Mouse (Mus musculus): ENCODE measurements at regions not wholly inside any gene's neighbourhood (a gene's known extent, or its start where the extent isn't known, plus 50 kb on each side); places are given as distances from the start of the nearest gene placed in this dataset.

- DNase-seq: no peak
Observed at GRCm38 (mm10) chr2:138640654-138641053, 384.3 kb downstream of the Btbd3 start.

GRCm38 (mm10) chr2:138641335-138641734 is 385.0 kb downstream of the Btbd3 start:
- no peak for DNase-seq

- no peak for DNase-seq
Observed at GRCm38 (mm10) chr2:138648616-138649015, 392.3 kb downstream of the Btbd3 start.

DNA sequence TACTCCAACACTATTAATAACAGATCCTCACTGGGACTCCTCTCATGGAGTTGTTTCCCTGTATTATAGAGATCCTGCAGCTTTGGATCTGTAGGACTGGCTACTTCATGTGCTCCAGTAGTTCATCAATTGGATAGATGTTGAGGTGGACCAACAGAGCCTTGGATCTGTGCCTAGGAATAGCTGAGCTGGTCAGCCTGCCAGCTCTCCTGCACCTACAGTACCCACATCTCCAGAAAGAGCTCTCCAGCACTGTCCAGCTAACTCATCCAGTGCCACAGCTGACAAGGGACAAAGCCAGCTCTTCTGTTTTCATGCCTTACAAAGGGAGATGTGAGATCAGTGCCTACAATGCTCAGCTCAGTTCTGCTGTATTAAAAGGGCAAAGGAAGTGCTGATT is 403.0 kb downstream of the Btbd3 start:
- no peak for DNase-seq

DNA sequence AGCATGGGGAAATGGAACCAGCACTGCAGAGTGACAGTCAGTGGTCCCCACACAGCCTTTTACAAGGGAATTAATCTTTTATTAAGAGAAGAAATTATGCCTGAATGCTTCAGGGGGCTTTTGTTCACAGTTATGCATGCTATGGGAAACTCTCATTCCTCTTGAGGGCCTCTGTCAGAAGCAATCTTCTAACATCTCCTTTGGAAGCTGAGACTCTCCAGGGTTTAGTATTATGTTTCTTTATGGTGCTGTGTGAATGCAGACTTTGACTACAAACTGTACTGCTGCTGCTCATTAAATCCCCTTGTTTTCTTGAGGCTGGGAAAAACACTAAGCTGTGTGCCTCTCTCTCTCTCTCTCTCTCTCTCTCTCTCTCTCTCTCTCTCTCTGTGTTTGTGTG is 413.9 kb downstream of the Btbd3 start:
- DNase-seq: no peak

GRCm38 (mm10) chr2:138674801-138675200 is 418.4 kb downstream of the Btbd3 start:
- DNase-seq: no peak

GRCm38 (mm10) chr2:138675229-138676065 is 419.1 kb downstream of the Btbd3 start:
- DNase-seq: no peak

DNA sequence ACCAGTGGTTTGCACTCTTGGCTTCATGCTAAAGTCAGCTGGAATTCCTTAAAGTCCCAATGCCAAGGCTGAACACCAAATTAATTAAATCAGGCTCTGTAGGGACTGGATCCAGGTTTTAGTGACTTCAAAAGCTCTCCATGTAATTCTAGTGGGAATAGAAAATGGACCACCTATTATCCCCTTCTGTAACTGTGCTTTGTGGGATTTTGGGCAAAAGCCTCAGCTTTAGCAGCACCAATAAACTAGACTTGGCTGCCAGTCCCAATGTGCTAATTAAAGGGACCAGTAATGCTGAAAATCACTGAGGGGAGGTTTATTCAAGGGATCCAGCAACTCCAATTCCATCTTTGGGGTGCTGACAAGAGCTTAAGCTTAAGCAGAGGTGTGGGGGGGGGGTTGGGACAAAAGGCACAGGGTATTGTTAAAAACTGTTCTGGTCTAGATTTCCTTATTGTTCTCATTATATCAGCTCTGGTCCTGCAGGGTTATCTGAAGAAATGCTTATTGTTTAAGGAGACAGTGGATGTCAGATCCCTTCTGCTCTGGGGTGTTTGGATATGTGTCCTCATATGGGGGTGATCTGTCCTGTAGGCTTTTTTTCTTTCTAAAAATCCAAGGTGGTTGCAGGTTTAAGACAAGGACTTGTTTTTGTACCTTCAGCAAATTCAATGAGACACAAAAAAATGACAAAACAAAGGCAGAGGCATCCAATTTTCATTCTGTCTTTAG is 431.9 kb downstream of the Btbd3 start:
- DNase-seq: no peak

DNA sequence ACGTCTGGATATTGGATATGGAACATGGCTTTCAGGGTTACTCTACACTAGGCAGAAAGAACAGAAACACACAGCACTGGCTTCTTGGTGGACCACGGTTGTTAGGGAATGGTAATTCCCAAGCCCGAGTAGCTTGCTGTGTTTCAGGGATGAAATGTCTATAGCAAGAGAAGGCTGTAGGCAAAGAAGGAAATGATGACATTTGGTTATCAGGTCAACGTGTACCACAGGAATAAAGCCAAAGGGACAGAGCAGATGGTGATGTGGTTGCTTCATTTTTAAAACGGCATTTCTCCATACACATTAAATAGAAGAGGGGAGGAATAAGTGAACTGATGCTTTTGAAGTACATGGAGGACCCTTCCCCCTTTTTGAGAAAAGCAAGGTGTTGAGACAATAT is 433.1 kb downstream of the Btbd3 start:
- DNase-seq: no peak

GRCm38 (mm10) chr2:138702783-138703182 is 446.4 kb downstream of the Btbd3 start:
- DNase-seq: no peak

DNA sequence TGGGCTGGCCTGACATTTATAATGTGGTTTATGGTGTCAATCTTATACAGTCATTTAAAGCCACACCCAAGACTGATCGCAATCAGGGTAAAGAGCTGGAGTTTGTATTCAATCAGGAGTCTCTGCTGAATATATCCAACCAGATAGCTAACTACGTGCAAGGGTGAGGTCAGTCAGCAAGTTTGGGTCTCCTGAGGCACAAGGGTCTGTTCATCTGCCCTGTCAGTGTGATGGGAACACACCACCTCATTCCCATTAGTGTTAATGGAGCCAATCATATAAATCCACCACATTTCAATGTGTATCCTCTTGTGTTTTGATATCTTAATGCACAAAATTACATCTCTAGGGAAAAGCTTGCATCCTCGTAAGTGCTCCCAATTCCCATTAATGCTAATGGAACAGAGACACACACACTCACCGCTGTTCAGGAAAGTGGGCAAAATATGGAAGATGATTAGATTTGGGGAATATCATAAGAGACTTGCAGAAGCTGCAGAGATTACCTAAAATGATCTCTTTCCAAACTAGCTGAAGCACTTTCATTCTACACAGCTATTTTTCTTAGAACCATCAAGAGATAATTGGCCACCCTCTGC is 447.7 kb downstream of the Btbd3 start:
- DNase-seq: no peak

DNA sequence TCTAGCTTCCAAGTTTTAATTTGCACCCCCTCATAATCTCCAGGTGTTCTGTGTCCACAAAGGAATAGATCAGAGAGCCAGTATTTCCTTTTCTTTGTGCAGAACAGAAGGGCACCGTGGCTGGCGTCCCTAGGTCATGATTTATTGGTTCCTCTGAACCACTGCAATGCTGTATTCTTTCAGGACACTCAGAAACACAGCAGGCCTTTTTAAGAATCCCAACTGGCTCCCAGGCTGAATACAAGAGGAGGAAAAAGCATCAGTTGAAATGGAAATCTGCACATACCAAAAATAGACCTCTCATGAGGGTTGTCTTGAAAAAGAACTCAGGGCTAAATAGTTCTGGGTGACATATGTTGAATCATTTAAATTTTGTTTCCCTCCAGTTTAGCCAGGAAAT is 452.4 kb downstream of the Btbd3 start:
- DNase-seq: peak; percentile 10

DNA sequence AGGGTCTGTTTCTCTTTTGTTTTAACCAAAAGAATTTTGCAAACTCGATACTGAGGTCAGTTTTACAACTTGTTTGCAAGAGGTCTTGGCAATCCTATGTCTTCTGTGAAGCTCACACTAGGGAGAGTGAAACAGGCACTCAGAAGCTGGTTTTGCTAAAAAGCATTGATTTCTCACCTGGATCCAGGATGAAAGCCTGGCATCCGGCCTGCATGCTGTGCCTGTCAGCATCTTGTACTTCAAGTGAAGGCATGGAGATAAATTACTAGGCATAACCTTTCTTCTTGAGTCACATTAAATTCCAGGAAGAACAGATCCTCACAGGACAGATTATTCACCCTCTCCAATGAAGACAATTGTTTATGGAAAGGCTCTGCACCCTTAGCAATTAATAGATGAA is 477.5 kb downstream of the Btbd3 start:
- no peak for DNase-seq

DNA sequence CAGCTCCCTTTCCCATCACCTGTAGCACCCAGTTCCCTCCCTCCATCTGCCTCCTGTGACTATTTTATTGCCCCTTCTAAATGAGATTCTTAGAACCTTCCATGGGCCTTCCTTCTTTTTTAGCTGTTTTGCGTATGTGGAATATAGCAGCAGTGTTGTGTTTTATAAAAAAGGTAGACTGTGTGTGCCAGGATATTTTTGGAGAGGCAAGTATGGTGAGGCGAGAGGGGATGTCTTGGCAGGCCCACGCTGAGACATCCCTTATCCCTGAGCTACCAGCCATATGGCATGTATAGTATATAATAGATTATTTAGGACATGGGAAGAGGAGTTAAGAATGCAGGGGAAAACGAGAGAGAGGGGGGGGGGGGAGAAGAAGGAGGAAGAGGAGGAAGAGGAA is 488.4 kb downstream of the Btbd3 start:
- DNase-seq: no peak

GRCm38 (mm10) chr2:138760439-138760963 is 504.1 kb downstream of the Btbd3 start:
- DNase-seq: no peak

DNA sequence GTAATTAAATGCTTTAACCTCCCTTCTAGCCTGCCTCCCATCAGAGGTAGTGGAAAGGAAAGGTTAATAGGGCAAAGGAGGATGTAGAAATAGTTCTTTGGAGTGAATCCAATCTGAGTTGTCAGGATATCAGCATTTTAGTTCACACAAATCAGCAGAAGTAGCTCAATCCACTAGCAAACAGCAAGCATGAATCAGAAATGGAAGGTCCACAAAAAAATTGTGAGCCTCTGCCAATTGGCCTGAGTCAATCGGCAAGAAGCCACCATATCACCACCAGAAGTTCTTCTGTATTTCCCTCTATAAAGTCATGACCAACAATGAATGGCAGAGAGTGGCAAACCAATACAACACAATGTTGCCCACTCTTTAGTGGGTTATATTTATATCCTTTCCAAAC is 505.0 kb downstream of the Btbd3 start:
- no peak for DNase-seq

DNA sequence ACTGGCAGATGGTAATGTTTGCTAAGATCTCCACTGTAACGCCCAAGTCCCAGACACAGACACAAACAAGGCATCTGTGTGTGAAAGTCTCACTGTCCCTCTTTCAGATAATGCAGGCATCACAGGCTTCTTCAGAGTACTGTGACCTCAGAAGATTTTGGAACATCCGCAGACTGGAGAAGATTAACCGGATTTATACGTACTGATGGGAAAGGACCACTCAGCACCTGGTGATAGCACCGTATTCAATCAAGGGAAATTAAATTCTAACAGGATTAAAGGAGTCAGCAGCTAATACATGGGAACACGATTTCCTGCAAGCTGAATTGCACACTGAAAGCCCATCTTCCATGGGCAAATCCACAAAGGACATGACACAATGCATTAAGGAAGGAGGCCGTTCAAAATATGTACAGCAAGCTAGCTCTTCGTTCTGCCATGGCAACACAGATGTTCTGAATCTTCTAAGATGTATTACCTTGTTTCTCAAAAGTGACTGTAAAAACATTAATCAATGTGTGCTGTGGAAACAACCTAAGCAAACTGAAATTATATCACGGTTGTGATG is 510.0 kb downstream of the Btbd3 start:
- no peak for DNase-seq

GRCm38 (mm10) chr2:138783781-138784180 is 527.4 kb downstream of the Btbd3 start:
- no peak for DNase-seq

DNA sequence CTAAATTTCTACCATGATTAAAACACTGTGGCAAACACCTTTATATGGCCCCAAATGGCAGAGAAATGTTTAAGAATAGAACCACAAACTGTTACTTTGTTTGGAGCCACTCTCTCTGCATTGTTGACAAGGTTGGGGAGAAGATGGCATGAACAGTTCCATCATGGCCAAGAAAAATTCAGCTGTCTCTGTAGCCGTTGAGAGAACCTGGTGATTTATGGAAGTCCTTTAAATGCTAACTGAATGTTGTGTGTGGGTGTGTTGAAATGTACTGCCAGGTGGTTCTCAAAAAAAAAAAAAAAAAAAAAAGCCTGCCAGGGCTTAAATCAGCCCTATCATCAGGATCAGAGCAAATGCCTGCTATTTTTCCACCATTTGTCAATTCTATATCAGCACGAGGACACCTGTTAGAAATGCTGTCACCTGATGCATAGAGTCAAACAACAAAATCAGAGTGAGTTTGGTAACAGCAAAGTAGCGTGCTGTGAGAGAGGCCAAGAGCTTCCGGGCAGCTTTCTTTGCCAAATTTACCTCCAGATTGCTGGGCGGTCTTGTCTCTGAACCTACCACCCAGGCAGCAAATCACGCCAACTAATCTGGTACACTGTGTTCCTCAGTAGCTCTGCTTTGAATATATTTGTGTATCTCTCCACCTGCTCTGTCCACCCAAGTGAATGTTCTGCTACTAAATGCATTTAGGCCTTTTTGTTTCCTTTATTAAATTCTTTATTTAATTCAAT is 536.5 kb downstream of the Btbd3 start:
- DNase-seq: no peak

DNA sequence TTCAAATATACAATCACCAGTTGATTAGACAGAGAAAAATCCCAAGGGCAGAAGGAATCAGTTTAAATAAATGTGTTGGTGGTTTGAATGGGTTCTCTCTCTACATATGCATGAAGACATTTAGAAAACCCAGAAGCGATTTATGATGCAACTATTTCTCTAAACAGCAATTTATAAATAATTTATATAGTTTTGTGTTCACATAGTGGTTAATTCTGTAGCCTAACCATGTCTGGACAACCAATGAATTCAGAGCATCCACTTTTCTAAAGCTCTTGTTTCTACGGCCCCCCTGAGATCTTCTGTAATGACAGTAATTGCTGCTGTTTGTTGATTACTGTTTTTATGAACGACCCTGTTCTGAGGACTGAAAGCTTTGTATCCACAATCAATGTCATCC is 549.8 kb downstream of the Btbd3 start:
- no peak for DNase-seq

DNA sequence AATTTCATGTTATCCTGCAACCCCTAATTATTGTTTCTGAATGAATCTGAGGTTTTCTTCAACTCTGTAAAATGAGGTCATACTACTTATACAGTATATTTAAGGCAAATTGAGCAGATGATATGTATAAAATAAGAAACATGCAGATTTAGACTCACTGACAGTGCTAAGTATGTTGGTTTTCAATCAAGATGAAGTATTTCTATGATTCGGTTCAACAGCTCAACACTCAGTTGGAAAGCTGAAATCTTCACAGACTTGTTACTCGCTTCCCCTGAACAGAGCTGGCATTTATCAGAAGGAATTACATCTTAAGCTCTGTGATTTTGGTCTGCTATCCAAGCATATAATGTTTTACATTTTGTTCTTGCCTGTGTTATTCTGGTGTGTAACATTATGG is 553.4 kb downstream of the Btbd3 start:
- DNase-seq: no peak

DNA sequence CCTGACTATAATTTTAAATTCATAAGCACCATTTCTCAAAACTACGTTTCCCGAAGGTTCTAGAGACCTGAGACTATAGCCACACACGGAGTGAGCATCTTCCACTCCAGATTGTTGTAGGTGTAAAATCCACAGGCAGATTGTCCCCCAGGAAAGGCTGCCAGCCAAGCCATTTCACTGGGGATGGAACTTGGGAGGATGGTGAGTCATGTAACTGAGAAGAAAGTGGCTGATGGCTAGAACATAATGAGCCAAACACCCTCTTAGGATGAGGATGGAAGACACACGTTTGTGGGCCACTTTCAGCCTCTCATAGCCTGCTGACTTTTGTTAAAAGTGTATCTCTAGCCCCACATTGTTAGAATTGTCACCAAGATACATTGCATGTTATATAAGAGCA is 564.1 kb downstream of the Btbd3 start:
- DNase-seq: no peak

DNA sequence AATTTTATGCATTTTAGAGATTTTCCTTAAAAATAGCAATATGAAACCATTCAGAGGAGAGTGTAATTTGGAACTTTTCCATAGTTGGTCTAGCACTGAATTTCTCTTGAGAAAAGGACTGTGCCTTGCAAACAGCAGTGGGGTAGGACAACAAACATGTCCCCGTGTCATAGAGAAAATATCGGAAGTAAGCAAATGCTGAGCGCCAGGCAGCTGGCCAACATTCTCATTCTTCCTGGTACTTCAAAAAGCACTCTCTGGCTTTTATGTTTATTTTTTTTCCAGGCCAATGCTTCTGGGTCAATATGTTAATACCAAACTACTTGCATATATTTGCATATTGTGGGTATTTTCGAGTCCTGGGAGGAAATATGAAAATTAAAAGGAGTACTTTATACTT is 568.5 kb downstream of the Btbd3 start:
- peak; percentile 50 for DNase-seq

Measured in kidney, postnatal 10 days (tissue).